Mouse (Mus musculus): ENCODE data around the gene 4430402I18Rik. TPM values are rescaled to one million over a fixed set of nuclear protein-coding genes. Genes with fewer than 3 reads are reported as not detected.

The 4430402I18Rik gene
- polyA plus RNA-seq, 1 experiment = 0.74 TPM

GRCm38 (mm10) chr19:28994870-28995269, 27.3 kb upstream of the 4430402I18Rik start:
- TF ChIP-seq POLR2A (IDR thresholded peaks at IDR 0.05; ENCODE audit: borderline replicate concordance, extremely low read depth, insufficient read depth, insufficient read length, poor library complexity, severe bottlenecking) (no peak), CTCF (IDR thresholded peaks at IDR 0.05; ENCODE audit: borderline replicate concordance, extremely low read depth, insufficient read depth, insufficient read length) (no peak)
- peak; percentile 84 for DNase-seq (ENCODE audit: low read depth)

GRCm38 (mm10) chr19:28991391-28991790, 23.8 kb upstream of the 4430402I18Rik start:
- TF ChIP-seq POLR2A (IDR thresholded peaks at IDR 0.05; ENCODE audit: borderline replicate concordance, extremely low read depth, insufficient read depth, insufficient read length, poor library complexity, severe bottlenecking) (no peak), CTCF (IDR thresholded peaks at IDR 0.05; ENCODE audit: borderline replicate concordance, extremely low read depth, insufficient read depth, insufficient read length) (no peak)

GRCm38 (mm10) chr19:28990590-28991221, 23.1 kb upstream of the 4430402I18Rik start:
- DNase-seq (ENCODE audit: low read depth) = peak; percentile 58
- TF ChIP-seq CTCF (IDR thresholded peaks at IDR 0.05; ENCODE audit: borderline replicate concordance, extremely low read depth, insufficient read depth, insufficient read length) = no peak
- TF ChIP-seq POLR2A (IDR thresholded peaks at IDR 0.05; ENCODE audit: borderline replicate concordance, extremely low read depth, insufficient read depth, insufficient read length, poor library complexity, severe bottlenecking) = no peak

More at GRCm38 (mm10) chr19:28991391-28991790, 23.8 kb upstream of the 4430402I18Rik start:
- DNase-seq (ENCODE audit: low read depth) = no peak

- DNase-seq (ENCODE audit: low read depth) = peak; percentile 98
- peak; percentile 79 for TF ChIP-seq POLR2A (IDR thresholded peaks at IDR 0.05; ENCODE audit: borderline replicate concordance, extremely low read depth, insufficient read depth, insufficient read length, poor library complexity, severe bottlenecking)
- TF ChIP-seq CTCF (IDR thresholded peaks at IDR 0.05; ENCODE audit: borderline replicate concordance, extremely low read depth, insufficient read depth, insufficient read length) = no peak
Observed at GRCm38 (mm10) chr19:28990194-28990589, 22.6 kb upstream of the 4430402I18Rik start, which contains the start of gene Cdc37l1. Gene Cdc37l1, plus strand, starts transcription at chr19:28990352.

- no peak for DNase-seq (ENCODE audit: low read depth)
- TF ChIP-seq POLR2A (IDR thresholded peaks at IDR 0.05; ENCODE audit: borderline replicate concordance, extremely low read depth, insufficient read depth, insufficient read length, poor library complexity, severe bottlenecking) (no peak), CTCF (IDR thresholded peaks at IDR 0.05; ENCODE audit: borderline replicate concordance, extremely low read depth, insufficient read depth, insufficient read length) (no peak)
Observed at GRCm38 (mm10) chr19:28989515-28989914, 21.9 kb upstream of the 4430402I18Rik start.

- no peak for DNase-seq (ENCODE audit: low read depth)
- TF ChIP-seq CTCF (IDR thresholded peaks at IDR 0.05; ENCODE audit: borderline replicate concordance, extremely low read depth, insufficient read depth, insufficient read length) (no peak), POLR2A (IDR thresholded peaks at IDR 0.05; ENCODE audit: borderline replicate concordance, extremely low read depth, insufficient read depth, insufficient read length, poor library complexity, severe bottlenecking) (no peak)
Observed at GRCm38 (mm10) chr19:28982617-28983016, 15.0 kb upstream of the 4430402I18Rik start.

GRCm38 (mm10) chr19:28974862-28975611, 7.4 kb upstream of the 4430402I18Rik start:
- no peak for TF ChIP-seq POLR2A (IDR thresholded peaks at IDR 0.05; ENCODE audit: borderline replicate concordance, extremely low read depth, insufficient read depth, insufficient read length, poor library complexity, severe bottlenecking)
- TF ChIP-seq CTCF (IDR thresholded peaks at IDR 0.05; ENCODE audit: borderline replicate concordance, extremely low read depth, insufficient read depth, insufficient read length) = peak; percentile 80
- peak; percentile 85 for DNase-seq (ENCODE audit: low read depth)

GRCm38 (mm10) chr19:28970251-28970650, 2.7 kb upstream of the 4430402I18Rik start:
- no peak for TF ChIP-seq POLR2A (IDR thresholded peaks at IDR 0.05; ENCODE audit: borderline replicate concordance, extremely low read depth, insufficient read depth, insufficient read length, poor library complexity, severe bottlenecking)
- TF ChIP-seq CTCF (IDR thresholded peaks at IDR 0.05; ENCODE audit: borderline replicate concordance, extremely low read depth, insufficient read depth, insufficient read length) = no peak
- no peak for DNase-seq (ENCODE audit: low read depth)

- DNase-seq (ENCODE audit: low read depth) = no peak
- TF ChIP-seq CTCF (IDR thresholded peaks at IDR 0.05; ENCODE audit: borderline replicate concordance, extremely low read depth, insufficient read depth, insufficient read length) (no peak), POLR2A (IDR thresholded peaks at IDR 0.05; ENCODE audit: borderline replicate concordance, extremely low read depth, insufficient read depth, insufficient read length, poor library complexity, severe bottlenecking) (no peak)
Observed at GRCm38 (mm10) chr19:28969231-28969630, 1.6 kb upstream of the 4430402I18Rik start.

GRCm38 (mm10) chr19:28968178-28968577, 578 bp upstream of the 4430402I18Rik start:
- no peak for DNase-seq (ENCODE audit: low read depth)
- TF ChIP-seq CTCF (IDR thresholded peaks at IDR 0.05; ENCODE audit: borderline replicate concordance, extremely low read depth, insufficient read depth, insufficient read length) (no peak), POLR2A (IDR thresholded peaks at IDR 0.05; ENCODE audit: borderline replicate concordance, extremely low read depth, insufficient read depth, insufficient read length, poor library complexity, severe bottlenecking) (no peak)

- TF ChIP-seq CTCF (IDR thresholded peaks at IDR 0.05; ENCODE audit: borderline replicate concordance, extremely low read depth, insufficient read depth, insufficient read length) (no peak), POLR2A (IDR thresholded peaks at IDR 0.05; ENCODE audit: borderline replicate concordance, extremely low read depth, insufficient read depth, insufficient read length, poor library complexity, severe bottlenecking) (no peak)
- peak; percentile 8 for DNase-seq (ENCODE audit: low read depth)
Observed at GRCm38 (mm10) chr19:28964552-28964903, 3.1 kb downstream of the 4430402I18Rik start.

Measured in brain, embryonic 14.5 days (tissue).